Mouse (Mus musculus) ES-Bruce4 (cell line): ENCODE measurements around the gene Zfp148.

Source experiments
- CTCF ChIP-seq: IDR thresholded peaks from one replicate; pipeline ENCODE4 v1.8.1; 2011; ENCODE audit warnings: low read depth, low read length
- EP300 ChIP-seq: IDR thresholded peaks from 2 replicates; pipeline ENCODE4 v1.6.1; 2011; ENCODE audit warnings: low read depth, low read length; ENCODE audit not compliant: insufficient read depth
- POLR2A ChIP-seq: IDR thresholded peaks from one replicate; pipeline ENCODE4 v1.8.1; 2011; ENCODE audit warnings: low read length; ENCODE audit not compliant: insufficient read depth

DNA sequence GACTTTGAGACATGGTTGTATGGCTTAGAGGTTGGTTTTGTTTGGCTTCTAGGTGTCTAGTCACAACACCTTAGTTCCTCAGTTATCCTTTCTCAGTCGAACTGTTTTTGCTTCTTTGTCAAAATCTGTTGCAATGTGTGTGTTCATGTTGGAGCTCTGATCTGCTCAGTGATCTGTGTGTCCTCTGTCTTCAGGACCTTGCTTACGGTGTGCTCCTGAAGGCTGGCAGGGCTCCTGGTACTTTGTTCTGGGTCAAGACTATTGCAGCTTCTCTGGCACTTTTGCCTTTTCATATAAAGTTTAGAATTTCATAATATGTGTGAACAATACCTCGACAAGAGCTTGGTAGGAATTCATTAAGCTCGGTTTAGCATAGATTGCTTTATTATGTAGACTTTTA, 24.9 kb downstream of the Zfp148 start:
- TF ChIP-seq POLR2A (no peak), CTCF (no peak), EP300 (no peak)
